Mouse (Mus musculus): ENCODE data around the gene Rph3al. TPM values are rescaled to one million over a fixed set of nuclear protein-coding genes. Genes with fewer than 3 reads are reported as not detected.
A peak's percentile ranks its signal among the peaks of the same experiment; 100 is the strongest.

Rph3al gene
- total RNA-seq, 2 experiments from 2014 or later: 0.98 to 7.1 TPM

GRCm38 (mm10) chr11:75912944-75913657, 25.1 kb downstream of the Rph3al start:
- ATAC-seq (replicated peaks; ENCODE audit: low FRiP score, poor library complexity, severe bottlenecking): peak; percentile 76

- ATAC-seq (replicated peaks; ENCODE audit: low FRiP score, poor library complexity, severe bottlenecking): no peak
These were observed 26.3 kb downstream of the Rph3al start for GRCm38 (mm10) chr11:75911962-75912361.

- no peak for ATAC-seq (replicated peaks; ENCODE audit: low FRiP score, poor library complexity, severe bottlenecking)
These were observed 28.4 kb downstream of the Rph3al start for GRCm38 (mm10) chr11:75909702-75910429.

GRCm38 (mm10) chr11:75907406-75907805, 30.8 kb downstream of the Rph3al start:
- ATAC-seq (replicated peaks; ENCODE audit: low FRiP score, poor library complexity, severe bottlenecking): no peak

GRCm38 (mm10) chr11:75906556-75906955, 31.7 kb downstream of the Rph3al start:
- no peak for ATAC-seq (replicated peaks; ENCODE audit: low FRiP score, poor library complexity, severe bottlenecking)

GRCm38 (mm10) chr11:75904982-75905381, 33.2 kb downstream of the Rph3al start:
- ATAC-seq (replicated peaks; ENCODE audit: low FRiP score, poor library complexity, severe bottlenecking): no peak

- ATAC-seq (replicated peaks; ENCODE audit: low FRiP score, poor library complexity, severe bottlenecking): no peak
These were observed 33.7 kb downstream of the Rph3al start for GRCm38 (mm10) chr11:75904501-75904900.

- ATAC-seq (replicated peaks; ENCODE audit: low FRiP score, poor library complexity, severe bottlenecking): no peak
These were observed 34.7 kb downstream of the Rph3al start for GRCm38 (mm10) chr11:75903486-75903885.

- ATAC-seq (replicated peaks; ENCODE audit: low FRiP score, poor library complexity, severe bottlenecking): no peak
These were observed 36.9 kb downstream of the Rph3al start for GRCm38 (mm10) chr11:75901339-75901738.

- ATAC-seq (replicated peaks; ENCODE audit: low FRiP score, poor library complexity, severe bottlenecking): no peak
These were observed 38.6 kb downstream of the Rph3al start for GRCm38 (mm10) chr11:75899676-75900075.

GRCm38 (mm10) chr11:75898532-75898931, 39.7 kb downstream of the Rph3al start:
- ATAC-seq (replicated peaks; ENCODE audit: low FRiP score, poor library complexity, severe bottlenecking): no peak

- ATAC-seq (replicated peaks; ENCODE audit: low FRiP score, poor library complexity, severe bottlenecking): no peak
These were observed 43.3 kb downstream of the Rph3al start for GRCm38 (mm10) chr11:75894791-75895420.

- ATAC-seq (replicated peaks; ENCODE audit: low FRiP score, poor library complexity, severe bottlenecking): no peak
These were observed 44.3 kb downstream of the Rph3al start for GRCm38 (mm10) chr11:75893956-75894355.

GRCm38 (mm10) chr11:75887349-75887748, 50.9 kb downstream of the Rph3al start:
- ATAC-seq (replicated peaks; ENCODE audit: low FRiP score, poor library complexity, severe bottlenecking): no peak

- ATAC-seq (replicated peaks; ENCODE audit: low FRiP score, poor library complexity, severe bottlenecking): no peak
These were observed 57.0 kb downstream of the Rph3al start for GRCm38 (mm10) chr11:75881234-75881633.

- no peak for ATAC-seq (replicated peaks; ENCODE audit: low FRiP score, poor library complexity, severe bottlenecking)
These were observed 58.2 kb downstream of the Rph3al start for GRCm38 (mm10) chr11:75880064-75880463.

GRCm38 (mm10) chr11:75878460-75878859, 59.8 kb downstream of the Rph3al start:
- no peak for ATAC-seq (replicated peaks; ENCODE audit: low FRiP score, poor library complexity, severe bottlenecking)

GRCm38 (mm10) chr11:75876043-75876780, 62.0 kb downstream of the Rph3al start:
- ATAC-seq (replicated peaks; ENCODE audit: low FRiP score, poor library complexity, severe bottlenecking): no peak

- no peak for ATAC-seq (replicated peaks; ENCODE audit: low FRiP score, poor library complexity, severe bottlenecking)
These were observed 66.5 kb downstream of the Rph3al start for GRCm38 (mm10) chr11:75871688-75872087.

GRCm38 (mm10) chr11:75870947-75871346, 67.3 kb downstream of the Rph3al start:
- no peak for ATAC-seq (replicated peaks; ENCODE audit: low FRiP score, poor library complexity, severe bottlenecking)
